Mouse (Mus musculus) hindbrain, embryonic 13.5 days (tissue): ENCODE data around the gene Srgap1. TPM values are rescaled to one million over a fixed set of nuclear protein-coding genes. Genes with fewer than 3 reads are reported as not detected.

Experiments used
- ATAC-seq: fragments of 200-750 bp; cut with Nextera tagmentation; 2 replicates; pipeline ENCODE4 v1.8.0; 2017; ENCODE audit warnings: moderate TSS enrichment; ENCODE audit not compliant: low FRiP score
- H3K27ac ChIP-seq: fragments of 300-500 bp; sonication (generic); 2 replicates; pipeline ENCODE4 v1.5.1; 2015; ENCODE audit warnings: inconsistent platforms, mild to moderate bottlenecking, moderate library complexity
- H3K27me3 ChIP-seq: fragments of 300-500 bp; sonication (generic); 2 replicates; pipeline ENCODE4 v1.6.1; 2015; ENCODE audit warnings: mild to moderate bottlenecking, inconsistent platforms
- H3K36me3 ChIP-seq: fragments of 300-500 bp; sonication (generic); 2 replicates; pipeline ENCODE4 v1.6.1; 2015; ENCODE audit warnings: mild to moderate bottlenecking, inconsistent platforms
- H3K4me1 ChIP-seq: fragments of 300-500 bp; sonication (generic); replicated peaks from 2 replicates; pipeline ENCODE4 v1.6.1; 2015; ENCODE audit warnings: inconsistent platforms
- H3K4me2 ChIP-seq: fragments of 300-500 bp; sonication (generic); 2 replicates; pipeline ENCODE4 v1.6.1; 2015; ENCODE audit warnings: inconsistent platforms, mild to moderate bottlenecking, moderate library complexity
- H3K4me3 ChIP-seq: fragments of 300-500 bp; sonication (generic); 2 replicates; pipeline ENCODE4 v1.5.1; 2015; ENCODE audit warnings: mild to moderate bottlenecking, inconsistent platforms
- H3K9ac ChIP-seq: fragments of 300-500 bp; sonication (generic); 2 replicates; pipeline ENCODE4 v1.6.1; 2015; ENCODE audit warnings: mild to moderate bottlenecking, inconsistent platforms
- H3K9me3 ChIP-seq: fragments of 300-500 bp; sonication (generic); 2 replicates; pipeline ENCODE4 v1.6.1; 2016; ENCODE audit warnings: inconsistent platforms
- WGBS: fragments of 180-500 bp; shearing (Covaris S2); methylation state at CpG from one replicate; pipeline ENCODE4 v1.1.7; 2015; 5-methylcytosine and 5-hydroxymethylcytosine counted together
- polyA plus RNA-seq: library from polyadenylated mRNA; unstranded; fragments of >200 nt; fragmentation: Nextera tagmentation; extraction: Ambion mirVana; gene quantifications from 2 replicates; pipeline ENCODE4 v1.2.1, GENCODE M21; 2015

Srgap1 gene
- polyA plus RNA-seq, 1 experiment from 2014 or later = 42.0 TPM

DNA sequence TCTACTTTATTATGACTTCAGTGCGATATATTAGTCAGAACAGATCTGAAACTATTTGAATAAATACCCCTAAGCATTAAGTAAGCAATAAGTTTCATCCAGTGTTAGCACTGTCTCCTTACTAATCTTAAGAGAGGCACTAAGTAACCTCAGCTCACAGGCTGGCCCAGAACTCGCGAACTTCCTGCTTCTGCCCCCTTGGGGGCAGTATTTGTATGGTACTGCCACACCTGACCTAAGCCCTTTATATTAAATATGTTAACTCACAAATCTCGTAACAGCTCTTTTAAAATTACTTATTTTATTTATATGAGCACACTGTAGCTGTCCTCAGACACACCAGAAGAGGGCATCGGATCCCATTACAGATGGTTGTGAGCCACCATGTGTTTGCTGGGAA, 213.7 kb downstream of the Srgap1 start:
- Histone ChIP-seq H3K27me3 (no peaks in the 10 kb centered on the region), H3K4me1 (peaks cover 40% of the 10 kb centered on the region), H3K27ac (no peak overlapping the region), H3K36me3 (peaks cover 23% of the 10 kb centered on the region), H3K9me3 (no peaks in the 10 kb centered on the region), H3K4me2 (no peak overlapping the region), H3K4me3 (no peak overlapping the region), H3K9ac (no peak overlapping the region)
- ATAC-seq = no peak
- 91% methylated on average over 5 of the region's 5 CpGs for WGBS

DNA sequence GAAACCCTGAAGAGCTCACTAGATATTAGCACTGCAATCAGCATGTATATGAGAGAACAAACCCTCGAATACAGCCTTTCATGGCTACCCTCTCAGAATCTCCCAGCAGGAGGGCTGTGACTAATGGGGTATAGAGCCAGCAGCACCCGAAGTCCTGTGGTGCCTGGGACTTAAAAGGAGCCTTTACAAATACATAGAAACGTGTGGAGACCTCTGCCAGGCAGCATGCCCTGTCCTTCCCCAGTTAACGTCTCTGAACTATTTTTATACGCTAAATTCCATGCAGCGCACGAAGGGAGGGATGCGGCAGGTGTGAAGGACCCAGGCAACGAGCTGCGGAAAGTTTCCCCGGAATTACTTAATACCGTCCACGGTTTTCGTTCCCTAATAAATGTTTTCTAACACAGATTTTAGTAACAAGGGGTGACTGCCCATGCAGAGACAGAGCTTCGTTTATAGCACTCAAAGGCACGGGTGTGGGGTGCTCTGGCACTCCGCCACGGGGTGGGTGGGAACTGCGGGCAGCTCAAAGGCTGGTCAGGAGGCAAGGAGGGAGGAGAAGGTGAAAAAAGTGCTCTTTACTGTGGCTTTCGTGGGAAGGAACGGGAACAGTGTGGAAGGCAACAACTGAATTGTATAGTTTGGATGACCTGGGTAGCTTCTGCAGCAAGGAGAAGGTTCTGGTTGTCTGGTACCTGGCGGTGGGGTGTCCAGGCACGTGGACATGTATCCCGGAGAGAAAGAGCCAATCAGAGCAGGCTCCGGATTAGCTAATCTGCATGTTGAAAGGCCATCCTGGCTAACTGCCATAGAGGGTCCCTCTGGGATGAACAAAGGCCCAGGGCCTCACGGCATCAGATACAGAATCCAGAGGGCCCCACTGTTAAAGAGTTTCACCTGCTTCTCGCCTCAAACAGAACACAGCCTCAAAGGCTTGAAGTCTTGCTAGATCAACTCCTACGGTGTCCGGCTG, 216.5 kb downstream of the Srgap1 start:
- H3K27me3 ChIP-seq = no peaks in the 10 kb centered on the region
- no peak overlapping the region for H3K4me3 ChIP-seq
- H3K4me2 ChIP-seq = 0 out of 2 replicates have a peak overlapping the region, but pooled peaks have one; percentile 15
- ATAC-seq = peak; percentile 74; the same call in 1 of the 2 replicates
- H3K9ac ChIP-seq = peak overlapping the region; percentile 16; the same call in 1 of the 2 replicates
- 52% methylated on average over 29 of the region's 29 CpGs for WGBS
- peaks cover 14% of the 10 kb centered on the region for H3K36me3 ChIP-seq
- H3K27ac ChIP-seq = peak overlapping the region; percentile 66
- H3K9me3 ChIP-seq = no peaks in the 10 kb centered on the region
- H3K4me1 ChIP-seq = peaks cover 33% of the 10 kb centered on the region

- Histone ChIP-seq H3K27ac (peak overlapping the region; percentile 66), H3K27me3 (no peaks in the 10 kb centered on the region), H3K4me3 (no peak overlapping the region), H3K9me3 (no peaks in the 10 kb centered on the region), H3K9ac (peak overlapping the region; percentile 16; the same call in 1 of the 2 replicates), H3K4me1 (peaks cover 33% of the 10 kb centered on the region), H3K36me3 (peaks cover 21% of the 10 kb centered on the region), H3K4me2 (no peak overlapping the region)
- WGBS = 67% methylated on average over 5 of the region's 5 CpGs
- 0 out of 2 replicates have a peak, but pooled peaks have one; percentile 12 for ATAC-seq
Measured at GRCm38 (mm10) chr10:121829800-121830303, 217.3 kb downstream of the Srgap1 start.

- Histone ChIP-seq H3K9me3 (no peaks in the 10 kb centered on the region), H3K9ac (no peak overlapping the region), H3K27me3 (no peaks in the 10 kb centered on the region), H3K4me2 (no peak overlapping the region), H3K4me3 (no peak overlapping the region), H3K27ac (peak overlapping the region; percentile 66), H3K36me3 (peaks cover 29% of the 10 kb centered on the region), H3K4me1 (peaks cover 33% of the 10 kb centered on the region)
- ATAC-seq = 0 out of 2 replicates have a peak, but pooled peaks have one; percentile 31
- 25% methylated on average over 6 of the region's 6 CpGs for WGBS
Measured at GRCm38 (mm10) chr10:121829034-121829433, 218.1 kb downstream of the Srgap1 start.

DNA sequence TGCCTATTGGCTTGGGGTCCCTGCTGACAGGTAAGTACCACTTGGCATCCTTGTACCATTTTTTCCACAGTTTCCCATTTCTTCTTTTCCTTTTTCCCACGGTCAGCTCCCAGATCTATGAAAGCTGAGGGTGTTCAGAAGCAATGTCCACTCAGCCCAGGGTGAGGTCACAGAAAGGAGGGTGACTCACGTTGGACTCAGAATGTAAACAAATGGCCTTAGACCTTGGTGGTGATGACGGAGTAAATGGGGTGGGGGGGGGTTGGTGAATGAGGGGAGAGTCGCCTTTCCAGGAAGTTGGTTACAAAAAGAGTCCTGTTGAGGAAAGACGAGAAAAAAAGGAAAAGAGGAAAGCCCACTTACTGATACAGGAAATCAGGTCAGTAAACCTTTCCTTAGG, 224.4 kb downstream of the Srgap1 start:
- Histone ChIP-seq H3K9me3 (no peaks in the 10 kb centered on the region), H3K4me2 (no peak overlapping the region), H3K27ac (no peak overlapping the region), H3K4me1 (peaks cover 8% of the 10 kb centered on the region), H3K4me3 (no peak overlapping the region), H3K36me3 (peaks cover 65% of the 10 kb centered on the region), H3K27me3 (no peaks in the 10 kb centered on the region), H3K9ac (no peak overlapping the region)
- 63% methylated on average over 5 of the region's 5 CpGs for WGBS
- ATAC-seq = no peak

DNA sequence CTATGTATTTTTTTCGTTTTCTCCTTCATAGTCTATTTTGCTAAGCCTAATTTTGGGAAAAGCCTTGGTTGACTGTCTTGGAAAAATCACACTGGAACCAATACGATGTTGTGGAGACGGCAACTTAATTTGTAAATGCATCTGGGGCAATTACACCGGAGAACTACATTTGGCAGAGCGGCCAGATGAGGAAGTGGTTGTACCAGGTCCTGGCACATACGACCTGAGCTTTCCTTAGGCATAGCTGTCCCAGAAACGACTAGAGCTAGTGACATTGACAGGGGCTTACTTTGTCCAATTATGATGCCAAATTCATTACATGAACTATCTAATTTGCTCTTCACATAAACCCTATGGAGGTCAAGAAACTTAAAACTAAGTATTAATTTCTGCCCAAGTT, 226.3 kb downstream of the Srgap1 start:
- Histone ChIP-seq H3K4me3 (no peak overlapping the region), H3K36me3 (peaks cover 69% of the 10 kb centered on the region), H3K4me1 (peaks cover 8% of the 10 kb centered on the region), H3K9ac (no peak overlapping the region), H3K4me2 (no peak overlapping the region), H3K27ac (no peak overlapping the region), H3K9me3 (no peaks in the 10 kb centered on the region), H3K27me3 (no peaks in the 10 kb centered on the region)
- 88% methylated on average over 7 of the region's 7 CpGs for WGBS
- ATAC-seq = no peak

- H3K9me3 ChIP-seq = no peaks in the 10 kb centered on the region
- H3K4me2 ChIP-seq = no peak overlapping the region
- ATAC-seq = no peak
- H3K4me1 ChIP-seq = peaks cover 8% of the 10 kb centered on the region
- 32% methylated on average over 7 of the region's 7 CpGs for WGBS
- H3K27ac ChIP-seq = no peak overlapping the region
- no peak overlapping the region for H3K4me3 ChIP-seq
- no peak overlapping the region for H3K9ac ChIP-seq
- H3K27me3 ChIP-seq = no peaks in the 10 kb centered on the region
- peaks cover 59% of the 10 kb centered on the region for H3K36me3 ChIP-seq
Measured at GRCm38 (mm10) chr10:121817983-121818382, 229.1 kb downstream of the Srgap1 start.

DNA sequence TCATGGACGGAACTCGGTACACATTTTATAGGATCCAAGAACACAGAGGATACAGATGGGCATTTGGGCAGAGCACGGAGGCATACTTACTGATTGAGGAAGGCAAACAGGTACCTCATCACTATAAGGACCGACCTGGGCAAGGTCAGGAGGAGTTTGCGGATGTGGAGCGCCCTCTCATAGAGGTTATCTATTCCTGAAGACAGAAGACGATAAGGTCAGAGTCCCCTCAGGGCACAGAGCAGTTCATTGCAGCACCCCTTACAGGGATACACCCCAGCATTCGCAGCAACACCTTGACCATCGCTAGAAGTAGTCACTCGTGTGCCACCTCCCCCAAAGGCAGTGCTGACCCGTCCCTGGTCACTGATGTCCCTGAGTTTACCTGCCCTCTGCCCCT, 239.3 kb downstream of the Srgap1 start:
- peaks cover 8% of the 10 kb centered on the region; the same call in 1 of the 2 replicates for H3K4me1 ChIP-seq
- no peak overlapping the region for H3K9ac ChIP-seq
- no peak overlapping the region for H3K4me2 ChIP-seq
- no peak overlapping the region for H3K27ac ChIP-seq
- 94% methylated on average over 11 of the region's 11 CpGs for WGBS
- H3K9me3 ChIP-seq = no peaks in the 10 kb centered on the region
- no peak for ATAC-seq
- H3K4me3 ChIP-seq = no peak overlapping the region
- peaks cover 22% of the 10 kb centered on the region for H3K36me3 ChIP-seq
- no peaks in the 10 kb centered on the region for H3K27me3 ChIP-seq

GRCm38 (mm10) chr10:121806806-121807205, 240.3 kb downstream of the Srgap1 start:
- WGBS = 32% methylated on average over 11 of the region's 11 CpGs
- Histone ChIP-seq H3K4me3 (no peak overlapping the region), H3K9ac (no peak overlapping the region), H3K9me3 (no peaks in the 10 kb centered on the region), H3K27me3 (no peaks in the 10 kb centered on the region), H3K36me3 (peaks cover 31% of the 10 kb centered on the region), H3K4me2 (no peak overlapping the region), H3K4me1 (peaks cover 8% of the 10 kb centered on the region; the same call in 1 of the 2 replicates), H3K27ac (no peak overlapping the region)
- ATAC-seq = no peak

DNA sequence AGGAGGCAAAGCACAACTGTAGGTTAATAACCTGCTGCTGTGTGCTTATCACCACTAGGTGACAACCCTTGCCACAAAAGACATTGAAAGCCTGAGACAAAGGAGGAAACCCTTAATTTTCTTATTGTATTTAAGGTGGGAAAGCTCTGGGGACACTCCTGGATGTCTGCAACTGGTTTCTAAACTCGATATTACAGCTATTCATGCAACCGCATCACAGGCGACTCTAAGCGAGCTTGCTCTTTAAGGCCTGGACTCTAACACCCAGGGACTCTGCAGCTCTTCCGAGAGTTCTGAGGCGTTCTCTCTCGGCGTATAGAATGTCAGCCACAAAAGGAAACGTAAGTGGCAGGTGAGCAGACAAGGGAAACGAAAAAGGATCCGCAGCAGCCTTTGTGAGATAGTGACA, 241.2 kb downstream of the Srgap1 start:
- no peak overlapping the region for H3K9ac ChIP-seq
- no peak for ATAC-seq
- H3K27ac ChIP-seq = peak overlapping the region; percentile 52
- H3K4me1 ChIP-seq = peaks cover 8% of the 10 kb centered on the region; the same call in 1 of the 2 replicates
- WGBS = 60% methylated on average over 11 of the region's 11 CpGs
- H3K4me2 ChIP-seq = no peak overlapping the region
- no peaks in the 10 kb centered on the region for H3K9me3 ChIP-seq
- H3K36me3 ChIP-seq = peaks cover 38% of the 10 kb centered on the region
- no peaks in the 10 kb centered on the region for H3K27me3 ChIP-seq
- no peak overlapping the region for H3K4me3 ChIP-seq

GRCm38 (mm10) chr10:121804551-121804950, 242.6 kb downstream of the Srgap1 start:
- H3K36me3 ChIP-seq = peaks cover 50% of the 10 kb centered on the region
- H3K4me1 ChIP-seq = 0 out of 2 replicates have a peak, but pooled peaks cover 6% of the 10 kb centered on the region

GRCm38 (mm10) chr10:121800041-121800440, 247.1 kb downstream of the Srgap1 start:
- no peak overlapping the region for H3K9ac ChIP-seq
- 95% methylated on average over 13 of the region's 13 CpGs for WGBS

More at GRCm38 (mm10) chr10:121804551-121804950, 242.6 kb downstream of the Srgap1 start:
- Histone ChIP-seq H3K27me3 (no peaks in the 10 kb centered on the region), H3K4me2 (no peak overlapping the region), H3K27ac (no peak overlapping the region), H3K4me3 (no peak overlapping the region), H3K9me3 (no peaks in the 10 kb centered on the region), H3K9ac (no peak overlapping the region)
- WGBS = 93% methylated on average over 13 of the region's 13 CpGs
- no peak for ATAC-seq

More at GRCm38 (mm10) chr10:121800041-121800440, 247.1 kb downstream of the Srgap1 start:
- Histone ChIP-seq H3K27ac (no peak overlapping the region), H3K27me3 (no peaks in the 10 kb centered on the region), H3K4me1 (0 out of 2 replicates have a peak, but pooled peaks cover 3% of the 10 kb centered on the region), H3K4me3 (no peak overlapping the region), H3K36me3 (peaks cover 79% of the 10 kb centered on the region), H3K9me3 (no peaks in the 10 kb centered on the region), H3K4me2 (no peak overlapping the region)
- ATAC-seq = no peak
